Mouse (Mus musculus) spleen, adult 2 months (tissue): Measurements from ENCODE around the gene Prf1. TPM values are rescaled to one million over a fixed set of nuclear protein-coding genes. Genes with fewer than 3 reads are reported as not detected.

Experiments used
- DNase-seq, 2 experiments: peaks; one replicate each; pipeline versions ENCODE4 v3.0.0 to v3.0.0-alpha.2; 2012 to 2021; ENCODE audit warnings: low spot score in 2 of 2, low read depth in 1 of 2
- H3K27ac ChIP-seq: fragments of 200-500 bp; 2 replicates; pipeline ENCODE4 v1.5.1; 2012; ENCODE audit warnings: low read length, inconsistent platforms; ENCODE audit not compliant: insufficient read depth
- H3K27me3 ChIP-seq: fragments of 200-500 bp; 2 replicates; pipeline ENCODE4 v1.6.1; 2012; ENCODE audit warnings: mild to moderate bottlenecking, moderate library complexity, low read length, inconsistent platforms; ENCODE audit not compliant: control insufficient read depth, insufficient read depth
- H3K36me3 ChIP-seq: fragments of 200-500 bp; 2 replicates; pipeline ENCODE4 v1.6.1; 2012; ENCODE audit warnings: mild to moderate bottlenecking, low read length, inconsistent platforms; ENCODE audit not compliant: control insufficient read depth, insufficient read depth
- H3K4me1 ChIP-seq: fragments of 200-500 bp; 2 replicates; pipeline ENCODE4 v1.6.1; 2011; ENCODE audit warnings: inconsistent platforms; ENCODE audit not compliant: control insufficient read depth, insufficient read depth, insufficient read length
- H3K4me3 ChIP-seq: fragments of 200-500 bp; 2 replicates; pipeline ENCODE4 v1.5.1; 2011; ENCODE audit warnings: mild to moderate bottlenecking, inconsistent platforms; ENCODE audit not compliant: insufficient read depth, insufficient read length; ENCODE audit errors: extremely low read depth
- CTCF ChIP-seq: fragments of 200-500 bp; IDR thresholded peaks from 2 replicates; pipeline ENCODE4 v1.5.1; 2011; ENCODE audit warnings: mild to moderate bottlenecking, inconsistent platforms; ENCODE audit not compliant: insufficient read depth, insufficient read length, insufficient replicate concordance; ENCODE audit errors: extremely low read depth
- POLR2A ChIP-seq: fragments of 200-500 bp; IDR thresholded peaks from 2 replicates; pipeline ENCODE4 v1.6.1; 2011; ENCODE audit warnings: low read depth, low read length, inconsistent platforms
- WGBS: fragments of 180-500 bp; shearing (Covaris S2); methylation state at CpG from one replicate; pipeline ENCODE4 v1.1.7; 2018; 5-methylcytosine and 5-hydroxymethylcytosine counted together
- polyA plus RNA-seq: library from polyadenylated mRNA; depleted of rRNA; stranded (reverse); fragments of >200 nt; gene quantifications from 2 replicates; pipeline ENCODE4 v1.2.3, GENCODE M21; 2012

The Prf1 gene
- polyA plus RNA-seq, 1 experiment: 16.2 TPM

- DNase-seq: no peak
- H3K36me3 ChIP-seq: no peaks in the 10 kb centered on the region
- TF ChIP-seq CTCF (no peak), POLR2A (no peak)
- peaks cover 3% of the 10 kb centered on the region; the same call in 1 of the 2 replicates for H3K4me1 ChIP-seq
- no peak overlapping the region; the same call in 1 of the 2 replicates for H3K4me3 ChIP-seq
- no peak overlapping the region for H3K27ac ChIP-seq
- WGBS: 50% methylated on average over 7 of the region's 7 CpGs
- peaks cover 4% of the 10 kb centered on the region; the same call in 1 of the 2 replicates for H3K27me3 ChIP-seq
Measured at GRCm38 (mm10) chr10:61273844-61274215, 23.8 kb upstream of the Prf1 start.

DNA sequence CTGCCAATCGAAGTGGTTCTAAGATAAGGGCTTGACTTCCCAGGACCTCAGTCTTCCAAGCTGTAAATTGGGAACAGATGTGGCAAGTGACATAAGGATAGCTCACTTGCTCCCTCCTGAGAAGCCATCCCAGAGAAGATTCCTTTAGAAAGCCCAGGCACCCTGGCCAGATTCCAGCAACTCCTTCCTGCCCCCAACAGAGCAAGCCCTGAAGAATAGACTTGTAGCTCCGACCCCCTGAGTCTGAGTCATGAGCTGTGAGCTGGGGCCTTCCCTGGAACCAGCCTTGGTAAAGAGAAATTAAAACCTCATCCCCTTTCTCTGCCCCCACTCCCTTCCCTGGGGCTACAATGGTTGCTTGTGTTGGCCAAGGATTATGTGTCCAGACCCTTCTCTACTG is 23.1 kb upstream of the Prf1 start:
- Histone ChIP-seq H3K4me1 (peaks cover 3% of the 10 kb centered on the region; the same call in 1 of the 2 replicates), H3K27me3 (peaks cover 4% of the 10 kb centered on the region; the same call in 1 of the 2 replicates), H3K27ac (no peak overlapping the region), H3K36me3 (no peaks in the 10 kb centered on the region), H3K4me3 (no peak overlapping the region)
- TF ChIP-seq CTCF: no peak
- no peak for TF ChIP-seq POLR2A
- WGBS: 63% methylated on average over 2 of the region's 2 CpGs
- no peak for DNase-seq

- H3K4me1 ChIP-seq: peaks cover 3% of the 10 kb centered on the region; the same call in 1 of the 2 replicates
- H3K4me3 ChIP-seq: no peak overlapping the region
- DNase-seq: no peak
- 0% methylated on average over 5 of the region's 5 CpGs for WGBS
- no peak for TF ChIP-seq POLR2A
- peak; percentile 49; the same call in 1 of the 2 replicates for TF ChIP-seq CTCF
- H3K27ac ChIP-seq: no peak overlapping the region
- H3K27me3 ChIP-seq: peaks cover 4% of the 10 kb centered on the region; the same call in 1 of the 2 replicates
- H3K36me3 ChIP-seq: no peaks in the 10 kb centered on the region
Measured at GRCm38 (mm10) chr10:61275669-61276110, 21.9 kb upstream of the Prf1 start.

DNA sequence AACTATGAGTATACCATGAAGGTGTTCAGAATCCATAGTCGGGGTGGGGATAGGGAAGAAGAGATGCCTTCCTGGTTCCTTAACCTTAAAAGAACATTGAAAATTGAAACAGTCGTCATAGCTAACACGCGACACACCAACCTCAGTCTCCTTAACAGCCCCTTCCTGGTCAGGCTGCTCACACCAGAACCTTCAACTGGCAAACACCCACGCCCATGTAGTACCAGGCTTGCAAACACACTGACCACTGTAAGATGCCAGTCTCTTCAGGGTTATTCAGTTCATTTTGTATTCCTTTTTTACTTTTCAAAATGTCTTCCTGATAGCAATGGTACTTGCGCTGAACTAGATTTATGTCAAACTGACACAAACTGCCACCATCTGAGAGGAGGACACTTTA is 20.6 kb upstream of the Prf1 start:
- no peak for DNase-seq
- peaks cover 3% of the 10 kb centered on the region; the same call in 1 of the 2 replicates for H3K4me1 ChIP-seq
- H3K27me3 ChIP-seq: peaks cover 4% of the 10 kb centered on the region; the same call in 1 of the 2 replicates
- 89% methylated on average over 6 of the region's 6 CpGs for WGBS
- no peak for TF ChIP-seq POLR2A
- TF ChIP-seq CTCF: no peak
- no peaks in the 10 kb centered on the region for H3K36me3 ChIP-seq
- H3K4me3 ChIP-seq: no peak overlapping the region
- no peak overlapping the region for H3K27ac ChIP-seq

- H3K4me1 ChIP-seq: peaks cover 1% of the 10 kb centered on the region; the same call in 1 of the 2 replicates
- no peaks in the 10 kb centered on the region for H3K36me3 ChIP-seq
- DNase-seq: no peak
- H3K27ac ChIP-seq: no peak overlapping the region
- peaks cover 4% of the 10 kb centered on the region; the same call in 1 of the 2 replicates for H3K27me3 ChIP-seq
- no peak for TF ChIP-seq POLR2A
- no peak for TF ChIP-seq CTCF
- H3K4me3 ChIP-seq: no peak overlapping the region
- 43% methylated on average over 14 of the region's 14 CpGs for WGBS
Measured at GRCm38 (mm10) chr10:61277918-61278674, 19.5 kb upstream of the Prf1 start.

- no peak overlapping the region for H3K4me3 ChIP-seq
- no peaks in the 10 kb centered on the region for H3K36me3 ChIP-seq
- no peaks in the 10 kb centered on the region for H3K4me1 ChIP-seq
- WGBS: 75% methylated on average over 5 of the region's 5 CpGs
- no peaks in the 10 kb centered on the region for H3K27me3 ChIP-seq
- no peak overlapping the region for H3K27ac ChIP-seq
- DNase-seq: no peak
- TF ChIP-seq POLR2A (no peak), CTCF (no peak)
Measured at GRCm38 (mm10) chr10:61281115-61281514, 16.5 kb upstream of the Prf1 start.

DNA sequence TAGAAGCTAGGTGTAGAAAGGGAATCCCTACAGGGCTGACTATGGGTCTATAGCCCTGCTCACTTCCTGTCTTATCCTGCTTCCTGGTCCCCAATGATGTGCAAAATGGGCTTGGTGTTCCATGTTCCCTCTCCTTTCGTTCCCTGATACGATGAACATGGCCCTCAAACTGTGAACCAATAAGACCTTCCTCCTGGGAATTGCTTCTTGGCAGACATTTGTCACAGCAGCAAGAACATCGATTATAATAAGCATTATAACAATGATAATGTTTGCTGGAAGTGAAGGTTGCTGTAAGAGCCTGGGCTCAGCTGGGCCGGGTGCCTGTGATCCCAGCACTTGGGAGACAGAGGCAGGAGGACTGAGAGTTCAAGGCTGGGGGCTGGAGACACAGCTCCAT is 13.3 kb upstream of the Prf1 start:
- no peaks in the 10 kb centered on the region for H3K4me1 ChIP-seq
- TF ChIP-seq POLR2A (no peak), CTCF (no peak)
- H3K4me3 ChIP-seq: no peak overlapping the region
- no peak overlapping the region for H3K27ac ChIP-seq
- 89% methylated on average over 4 of the region's 4 CpGs for WGBS
- no peak for DNase-seq
- H3K27me3 ChIP-seq: no peaks in the 10 kb centered on the region
- H3K36me3 ChIP-seq: no peaks in the 10 kb centered on the region
